Mouse (Mus musculus): Measurements from ENCODE around the gene Pde10a. TPM values are rescaled to one million over a fixed set of nuclear protein-coding genes. Genes with fewer than 3 reads are reported as not detected.

Gene Pde10a
- polyA plus RNA-seq, 1 experiment from 2014 or later = 6.2 TPM

DNA sequence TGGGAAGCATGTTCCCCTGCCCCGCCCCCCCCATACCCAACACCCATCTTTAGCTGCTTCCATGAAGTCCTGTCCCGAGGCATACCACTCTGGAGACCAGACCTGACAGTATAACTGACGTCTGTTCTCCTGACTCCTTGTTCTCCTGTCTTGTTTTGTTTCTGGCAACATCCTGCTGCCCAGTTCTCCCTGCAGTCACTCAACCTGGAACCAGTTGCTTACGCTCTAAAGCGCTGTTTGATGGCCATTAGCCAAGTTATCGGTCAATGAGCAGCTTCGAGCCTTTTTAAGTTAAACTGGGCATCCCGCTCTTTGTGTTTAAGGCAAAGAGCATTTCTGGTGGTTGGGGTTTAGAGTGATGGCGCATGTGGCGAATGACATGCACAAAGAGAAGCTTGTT lies 195.8 kb downstream of the Pde10a start:
- Histone ChIP-seq H3K36me3 (no peaks in the 10 kb centered on the region), H3K4me2 (no peak overlapping the region), H3K9me3 (no peaks in the 10 kb centered on the region), H3K27ac (no peak overlapping the region), H3K9ac (no peak overlapping the region), H3K4me1 (no peaks in the 10 kb centered on the region), H3K4me3 (no peak overlapping the region), H3K27me3 (no peaks in the 10 kb centered on the region)
- 74% methylated on average over 10 of the region's 10 CpGs for WGBS
- ATAC-seq (ENCODE audit: insufficient number of reproducible peaks, insufficient read depth, low FRiP score, low TSS enrichment, low read depth) = no peak

GRCm38 (mm10) chr17:8724464-8724974 lies 199.3 kb downstream of the Pde10a start:
- H3K36me3 ChIP-seq = no peaks in the 10 kb centered on the region
- 77% methylated on average over 8 of the region's 8 CpGs for WGBS

GRCm38 (mm10) chr17:8728646-8729045 lies 203.5 kb downstream of the Pde10a start:
- no peaks in the 10 kb centered on the region for H3K36me3 ChIP-seq
- H3K4me3 ChIP-seq = no peak overlapping the region
- H3K9me3 ChIP-seq = no peaks in the 10 kb centered on the region
- H3K27ac ChIP-seq = no peak overlapping the region
- H3K9ac ChIP-seq = no peak overlapping the region
- H3K4me1 ChIP-seq = no peaks in the 10 kb centered on the region
- H3K27me3 ChIP-seq = no peaks in the 10 kb centered on the region
- 45% methylated on average over 7 of the region's 7 CpGs for WGBS
- ATAC-seq (ENCODE audit: insufficient number of reproducible peaks, insufficient read depth, low FRiP score, low TSS enrichment, low read depth) = no peak
- H3K4me2 ChIP-seq = no peak overlapping the region

More at GRCm38 (mm10) chr17:8724464-8724974, 199.3 kb downstream of the Pde10a start:
- Histone ChIP-seq H3K9ac (no peak overlapping the region), H3K9me3 (no peaks in the 10 kb centered on the region), H3K27ac (no peak overlapping the region), H3K4me3 (no peak overlapping the region), H3K4me2 (no peak overlapping the region), H3K27me3 (no peaks in the 10 kb centered on the region), H3K4me1 (no peaks in the 10 kb centered on the region)
- no peak for ATAC-seq (ENCODE audit: insufficient number of reproducible peaks, insufficient read depth, low FRiP score, low TSS enrichment, low read depth)

- Histone ChIP-seq H3K4me1 (no peaks in the 10 kb centered on the region), H3K9ac (no peak overlapping the region), H3K36me3 (no peaks in the 10 kb centered on the region), H3K27ac (no peak overlapping the region), H3K4me3 (no peak overlapping the region), H3K4me2 (no peak overlapping the region), H3K27me3 (no peaks in the 10 kb centered on the region; the same call in 1 of the 2 replicates), H3K9me3 (no peaks in the 10 kb centered on the region)
- ATAC-seq (ENCODE audit: insufficient number of reproducible peaks, insufficient read depth, low FRiP score, low TSS enrichment, low read depth) = no peak
- 70% methylated on average over 7 of the region's 7 CpGs for WGBS
Observed at GRCm38 (mm10) chr17:8729808-8730207, 204.6 kb downstream of the Pde10a start.

- no peak overlapping the region for H3K4me3 ChIP-seq
- ATAC-seq (ENCODE audit: insufficient number of reproducible peaks, insufficient read depth, low FRiP score, low TSS enrichment, low read depth) = no peak
- no peaks in the 10 kb centered on the region for H3K9me3 ChIP-seq
- H3K4me2 ChIP-seq = no peak overlapping the region
- H3K36me3 ChIP-seq = no peaks in the 10 kb centered on the region
- no peak overlapping the region for H3K27ac ChIP-seq
- H3K9ac ChIP-seq = no peak overlapping the region
- H3K27me3 ChIP-seq = no peaks in the 10 kb centered on the region; the same call in 1 of the 2 replicates
- H3K4me1 ChIP-seq = no peaks in the 10 kb centered on the region
- 61% methylated on average over 6 of the region's 6 CpGs for WGBS
Observed at GRCm38 (mm10) chr17:8731073-8731472, 205.9 kb downstream of the Pde10a start.

DNA sequence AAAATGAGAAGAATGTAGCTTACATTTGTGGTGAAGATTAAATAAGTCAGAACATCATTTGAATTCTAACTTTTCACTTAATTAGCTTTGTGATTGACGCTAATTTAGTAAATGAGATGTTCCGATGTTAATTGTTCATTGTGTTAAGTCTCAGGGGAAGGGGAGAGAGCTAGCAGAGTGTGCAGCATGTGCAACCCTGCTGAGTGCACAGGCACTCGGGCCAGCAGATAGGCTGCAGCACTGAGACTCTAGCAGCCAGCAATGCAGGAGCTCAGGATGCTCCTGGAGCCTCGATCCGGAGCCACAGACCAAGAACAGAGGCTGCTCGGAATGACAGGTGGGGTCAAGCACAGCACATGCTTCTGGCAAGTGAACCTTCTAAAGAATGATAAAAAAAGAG lies 211.1 kb downstream of the Pde10a start:
- 66% methylated on average over 6 of the region's 6 CpGs for WGBS
- H3K4me3 ChIP-seq = no peak overlapping the region
- no peaks in the 10 kb centered on the region for H3K4me1 ChIP-seq
- H3K27ac ChIP-seq = no peak overlapping the region
- H3K27me3 ChIP-seq = no peaks in the 10 kb centered on the region; the same call in 1 of the 2 replicates
- H3K4me2 ChIP-seq = no peak overlapping the region
- H3K36me3 ChIP-seq = no peaks in the 10 kb centered on the region
- H3K9ac ChIP-seq = no peak overlapping the region
- ATAC-seq (ENCODE audit: insufficient number of reproducible peaks, insufficient read depth, low FRiP score, low TSS enrichment, low read depth) = no peak
- no peaks in the 10 kb centered on the region for H3K9me3 ChIP-seq

GRCm38 (mm10) chr17:8742772-8743171 lies 217.6 kb downstream of the Pde10a start:
- Histone ChIP-seq H3K4me3 (no peak overlapping the region), H3K27me3 (peaks cover 4% of the 10 kb centered on the region; the same call in 1 of the 2 replicates), H3K4me2 (no peak overlapping the region), H3K9ac (no peak overlapping the region), H3K27ac (no peak overlapping the region), H3K36me3 (no peaks in the 10 kb centered on the region), H3K9me3 (no peaks in the 10 kb centered on the region), H3K4me1 (no peaks in the 10 kb centered on the region)
- WGBS = 93% methylated on average over 3 of the region's 3 CpGs
- ATAC-seq (ENCODE audit: insufficient number of reproducible peaks, insufficient read depth, low FRiP score, low TSS enrichment, low read depth) = no peak

DNA sequence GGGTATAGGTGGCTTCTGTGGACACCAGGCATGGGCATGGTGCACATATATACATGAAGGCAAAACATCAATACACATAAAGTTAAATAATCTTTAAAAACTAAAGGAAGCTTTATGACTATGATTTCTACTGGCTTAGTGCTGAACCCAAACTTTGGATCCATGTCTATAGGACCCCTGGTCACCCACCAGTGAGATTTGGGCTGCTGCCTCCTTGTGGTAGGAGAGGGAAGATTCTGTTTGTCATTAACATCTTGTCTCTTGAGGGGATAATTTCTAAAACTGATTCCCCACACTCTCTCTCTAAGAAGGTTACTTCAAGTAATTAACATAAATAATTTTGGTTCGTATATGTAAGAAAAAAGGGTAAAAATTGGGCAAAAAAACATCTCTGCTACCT lies 220.2 kb downstream of the Pde10a start:
- no peak overlapping the region for H3K4me3 ChIP-seq
- no peak overlapping the region for H3K27ac ChIP-seq
- H3K9me3 ChIP-seq = no peaks in the 10 kb centered on the region
- no peak overlapping the region for H3K4me2 ChIP-seq
- H3K4me1 ChIP-seq = no peaks in the 10 kb centered on the region
- no peak for ATAC-seq (ENCODE audit: insufficient number of reproducible peaks, insufficient read depth, low FRiP score, low TSS enrichment, low read depth)
- no peaks in the 10 kb centered on the region for H3K36me3 ChIP-seq
- H3K9ac ChIP-seq = no peak overlapping the region
- H3K27me3 ChIP-seq = peaks cover 4% of the 10 kb centered on the region
- 60% methylated on average over 1 of the region's 1 CpGs for WGBS

DNA sequence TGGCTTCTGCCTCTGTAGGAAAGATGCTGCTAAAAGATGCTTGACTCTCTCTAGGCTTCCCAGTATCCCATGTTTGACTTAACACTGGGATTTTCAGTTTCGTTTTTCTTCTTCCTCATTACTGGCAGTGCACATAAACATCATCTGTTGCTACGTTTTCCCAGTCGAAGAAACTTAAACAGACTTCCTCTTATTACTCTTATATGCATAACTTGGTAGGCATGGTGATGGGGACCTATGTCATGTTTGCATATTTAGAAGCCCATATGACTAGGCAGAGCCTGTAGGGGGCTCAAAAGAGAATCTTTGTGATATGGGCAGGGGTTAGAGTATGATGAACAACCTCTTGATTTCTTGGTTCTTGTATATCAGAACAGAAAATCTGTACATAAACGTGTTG lies 224.3 kb downstream of the Pde10a start:
- Histone ChIP-seq H3K4me1 (no peaks in the 10 kb centered on the region), H3K4me2 (no peak overlapping the region), H3K27ac (no peak overlapping the region), H3K36me3 (no peaks in the 10 kb centered on the region), H3K4me3 (no peak overlapping the region), H3K27me3 (peaks cover 4% of the 10 kb centered on the region), H3K9me3 (no peaks in the 10 kb centered on the region), H3K9ac (no peak overlapping the region)
- WGBS = 85% methylated on average over 4 of the region's 4 CpGs
- no peak for ATAC-seq (ENCODE audit: insufficient number of reproducible peaks, insufficient read depth, low FRiP score, low TSS enrichment, low read depth)

- Histone ChIP-seq H3K9me3 (no peaks in the 10 kb centered on the region), H3K9ac (no peak overlapping the region), H3K4me3 (no peak overlapping the region), H3K27ac (no peak overlapping the region), H3K36me3 (no peaks in the 10 kb centered on the region), H3K27me3 (no peaks in the 10 kb centered on the region), H3K4me2 (no peak overlapping the region), H3K4me1 (no peaks in the 10 kb centered on the region)
- no peak for ATAC-seq (ENCODE audit: insufficient number of reproducible peaks, insufficient read depth, low FRiP score, low TSS enrichment, low read depth)
- 87% methylated on average over 5 of the region's 5 CpGs for WGBS
Observed at GRCm38 (mm10) chr17:8757576-8757975, 232.4 kb downstream of the Pde10a start.

DNA sequence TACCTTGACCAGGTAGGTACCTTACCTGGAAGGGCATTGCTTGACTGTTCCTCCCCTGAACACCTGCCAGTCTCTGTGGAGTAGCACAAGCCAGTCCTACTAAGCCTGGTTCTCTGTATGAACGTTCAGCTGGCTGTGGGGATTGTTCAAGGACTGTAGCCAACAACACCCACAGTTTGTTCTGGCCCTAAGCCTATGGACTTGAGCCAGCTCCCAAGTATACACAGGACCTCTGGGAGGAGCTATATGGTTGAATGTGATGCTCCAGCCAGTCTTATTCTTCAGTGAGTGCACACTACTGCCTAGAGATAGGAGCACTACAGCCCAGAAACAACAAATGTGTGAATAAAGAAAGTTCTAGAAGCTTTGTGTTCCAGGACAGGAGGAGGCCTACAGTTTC lies 238.1 kb downstream of the Pde10a start:
- Histone ChIP-seq H3K9ac (no peak overlapping the region), H3K36me3 (no peaks in the 10 kb centered on the region), H3K27me3 (no peaks in the 10 kb centered on the region), H3K9me3 (no peaks in the 10 kb centered on the region), H3K27ac (no peak overlapping the region), H3K4me3 (no peak overlapping the region), H3K4me2 (no peak overlapping the region), H3K4me1 (no peaks in the 10 kb centered on the region)
- 24% methylated on average over 1 of the region's 1 CpGs for WGBS
- no peak for ATAC-seq (ENCODE audit: insufficient number of reproducible peaks, insufficient read depth, low FRiP score, low TSS enrichment, low read depth)

- H3K27ac ChIP-seq = no peak overlapping the region
Observed at GRCm38 (mm10) chr17:8765987-8766576, 240.9 kb downstream of the Pde10a start.

More at GRCm38 (mm10) chr17:8765987-8766576, 240.9 kb downstream of the Pde10a start:
- WGBS = 87% methylated on average over 5 of the region's 5 CpGs
- Histone ChIP-seq H3K4me1 (no peaks in the 10 kb centered on the region), H3K9ac (no peak overlapping the region), H3K4me3 (no peak overlapping the region), H3K36me3 (no peaks in the 10 kb centered on the region), H3K4me2 (no peak overlapping the region), H3K9me3 (0 out of 2 replicates have a peak, but pooled peaks cover 3% of the 10 kb centered on the region), H3K27me3 (no peaks in the 10 kb centered on the region)
- ATAC-seq (ENCODE audit: insufficient number of reproducible peaks, insufficient read depth, low FRiP score, low TSS enrichment, low read depth) = no peak

All from embryonic facial prominence, embryonic 13.5 days (tissue).